Mouse (Mus musculus): ENCODE results near the gene Snx32.

DNA sequence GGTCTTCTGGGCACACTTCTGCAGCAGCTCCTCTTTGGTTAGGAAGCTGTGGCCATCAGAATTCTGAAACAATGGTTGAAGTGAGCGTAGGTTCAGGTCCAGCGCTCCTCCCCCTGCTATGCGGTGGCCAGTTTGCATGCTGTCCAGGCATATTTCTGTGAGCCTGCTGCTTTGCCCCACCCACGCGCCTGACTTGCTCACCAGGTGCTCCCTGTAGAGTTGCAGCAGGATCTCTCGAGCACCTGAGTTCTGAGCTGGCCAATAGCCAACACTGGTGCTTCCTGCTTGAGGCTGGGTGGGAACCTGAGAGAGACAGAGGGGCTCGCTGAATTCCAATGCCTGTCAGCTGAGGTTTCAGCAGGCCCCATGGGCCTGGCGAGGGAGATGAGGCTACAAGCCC lies 24.1 kb downstream of the Snx32 start:
- TF ChIP-seq POLR2A (IDR thresholded peaks at IDR 0.05; ENCODE audit: insufficient read depth, low read depth, low read length) (no peak), CTCF (IDR thresholded peaks at IDR 0.05; ENCODE audit: insufficient read depth, low read depth, low read length) (no peak)
